Mouse (Mus musculus): ENCODE measurements around the gene Pawr.

The Pawr gene

GRCm38 (mm10) chr10:108389927-108390287 is 58.0 kb downstream of the Pawr start:
- DNase-seq (ENCODE audit: low read depth, low spot score): no peak

GRCm38 (mm10) chr10:108391370-108391902 is 59.5 kb downstream of the Pawr start:
- no peak for DNase-seq (ENCODE audit: low read depth, low spot score)

- DNase-seq (ENCODE audit: low read depth, low spot score): no peak
Observed at GRCm38 (mm10) chr10:108392151-108392550, 60.2 kb downstream of the Pawr start.

- no peak for DNase-seq (ENCODE audit: low read depth, low spot score)
Observed at GRCm38 (mm10) chr10:108394306-108394705, 62.4 kb downstream of the Pawr start.

- no peak for DNase-seq (ENCODE audit: low read depth, low spot score)
Observed at GRCm38 (mm10) chr10:108395229-108395628, 63.3 kb downstream of the Pawr start.

GRCm38 (mm10) chr10:108395647-108396046 is 63.7 kb downstream of the Pawr start:
- no peak for DNase-seq (ENCODE audit: low read depth, low spot score)

- no peak for DNase-seq (ENCODE audit: low read depth, low spot score)
Observed at GRCm38 (mm10) chr10:108402751-108403150, 70.8 kb downstream of the Pawr start.

- DNase-seq (ENCODE audit: low read depth, low spot score): no peak
Observed at GRCm38 (mm10) chr10:108403366-108403865, 71.5 kb downstream of the Pawr start.

GRCm38 (mm10) chr10:108404087-108404486 is 72.2 kb downstream of the Pawr start:
- DNase-seq (ENCODE audit: low read depth, low spot score): no peak

GRCm38 (mm10) chr10:108405076-108405475 is 73.2 kb downstream of the Pawr start:
- DNase-seq (ENCODE audit: low read depth, low spot score): no peak

GRCm38 (mm10) chr10:108405931-108406330 is 74.0 kb downstream of the Pawr start:
- no peak for DNase-seq (ENCODE audit: low read depth, low spot score)

- no peak for DNase-seq (ENCODE audit: low read depth, low spot score)
Observed at GRCm38 (mm10) chr10:108406798-108407754, 75.2 kb downstream of the Pawr start.

- DNase-seq (ENCODE audit: low read depth, low spot score): no peak
Observed at GRCm38 (mm10) chr10:108408025-108408424, 76.1 kb downstream of the Pawr start.

- DNase-seq (ENCODE audit: low read depth, low spot score): no peak
Observed at GRCm38 (mm10) chr10:108408437-108408836, 76.5 kb downstream of the Pawr start.

- DNase-seq (ENCODE audit: low read depth, low spot score): no peak
Observed at GRCm38 (mm10) chr10:108408986-108409385, 77.1 kb downstream of the Pawr start.

- DNase-seq (ENCODE audit: low read depth, low spot score): no peak
Observed at GRCm38 (mm10) chr10:108409529-108409928, 77.6 kb downstream of the Pawr start.

GRCm38 (mm10) chr10:108414936-108415635 is 83.2 kb downstream of the Pawr start:
- no peak for DNase-seq (ENCODE audit: low read depth, low spot score)

GRCm38 (mm10) chr10:108417448-108417847 is 85.5 kb downstream of the Pawr start:
- no peak for DNase-seq (ENCODE audit: low read depth, low spot score)

- DNase-seq (ENCODE audit: low read depth, low spot score): no peak
Observed at GRCm38 (mm10) chr10:108430553-108430952, 98.6 kb downstream of the Pawr start.

GRCm38 (mm10) chr10:108432194-108432593 is 100.3 kb downstream of the Pawr start:
- no peak for DNase-seq (ENCODE audit: low read depth, low spot score)

- DNase-seq (ENCODE audit: low read depth, low spot score): no peak
Observed at GRCm38 (mm10) chr10:108433976-108434375, 102.1 kb downstream of the Pawr start.

GRCm38 (mm10) chr10:108435616-108436015 is 103.7 kb downstream of the Pawr start:
- DNase-seq (ENCODE audit: low read depth, low spot score): peak; percentile 18

All from brain, embryonic 18.5 days (tissue).